Mouse (Mus musculus): ENCODE data around the gene Pcgf3. TPM values are rescaled to one million over a fixed set of nuclear protein-coding genes. Genes with fewer than 3 reads are reported as not detected.

Gene Pcgf3
- 10 to 100 TPM; 25.6 to 41.8 TPM for total RNA-seq (2021)
- long read RNA-seq, experiment 1, full-length matches to known transcripts: 5 of 9 reads
- long read RNA-seq, experiment 1, partial matches to known transcripts: 3 of 9 reads
- long read RNA-seq, experiment 1, other reads (novel, unspliced or antisense): 1 of 9 reads
- long read RNA-seq, experiment 2, full-length matches to known transcripts: 6 of 15 reads
- long read RNA-seq, experiment 2, partial matches to known transcripts: 5 of 15 reads
- long read RNA-seq, experiment 2, other reads (novel, unspliced or antisense): 4 of 15 reads

DNA sequence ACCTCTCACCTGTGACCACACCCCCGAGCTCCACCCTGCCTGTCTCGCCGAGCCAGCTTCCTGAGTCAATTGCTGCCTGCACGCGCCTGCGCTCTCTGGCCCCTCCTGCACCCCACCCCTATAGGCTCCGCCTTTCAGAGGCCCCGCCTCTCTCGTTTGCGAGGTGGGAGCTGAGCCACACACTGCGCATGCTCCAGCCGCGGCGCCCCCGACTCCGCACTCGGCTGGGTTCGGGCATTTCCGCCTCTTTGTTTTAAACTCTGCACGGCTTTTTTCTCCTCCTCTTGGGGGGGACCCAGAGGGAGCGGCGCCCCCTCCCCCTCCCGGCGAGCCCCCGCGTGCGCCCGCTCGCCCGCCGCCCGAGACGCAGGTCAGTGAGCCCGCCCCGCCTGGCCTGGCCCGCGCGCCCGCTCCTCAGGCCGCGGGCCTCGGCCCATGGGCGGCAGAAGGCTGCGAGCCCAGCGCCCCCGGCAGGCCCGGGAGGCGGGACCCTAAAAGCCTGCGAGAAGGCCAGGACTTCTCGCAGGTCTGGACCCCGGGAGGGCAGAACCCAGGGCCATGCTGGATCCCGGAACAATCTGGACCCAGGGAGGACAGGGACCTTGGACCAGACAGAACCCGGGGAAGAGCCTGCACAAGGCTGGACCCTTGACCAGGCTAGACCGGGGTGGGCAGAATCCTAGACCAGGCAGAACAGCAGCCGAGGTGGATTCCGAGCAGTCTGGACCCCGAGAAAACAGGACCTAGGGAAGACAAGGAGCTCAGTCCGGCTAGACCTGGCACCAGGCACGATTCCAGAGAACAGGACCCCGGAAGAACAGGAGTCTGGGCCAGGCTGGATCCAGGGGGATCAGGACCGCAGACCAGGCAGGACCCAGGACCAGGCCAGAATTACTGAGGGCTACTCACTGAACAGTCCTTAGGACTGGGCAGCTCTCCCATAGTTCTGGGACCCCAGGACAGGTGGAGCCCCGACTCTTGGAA, at the start of gene Pcgf3:
Pcgf3 (plus strand) TSS at position 151 of the 984 bp plus-strand sequence.
- DNase-seq (ENCODE audit: low spot score in 2 of 2): peak; percentile 95 to 97

- DNase-seq (ENCODE audit: low spot score in 2 of 2): no peak
Observed at GRCm38 (mm10) chr5:108414711-108415110, 46.3 kb upstream of the Pcgf3 start.

DNA sequence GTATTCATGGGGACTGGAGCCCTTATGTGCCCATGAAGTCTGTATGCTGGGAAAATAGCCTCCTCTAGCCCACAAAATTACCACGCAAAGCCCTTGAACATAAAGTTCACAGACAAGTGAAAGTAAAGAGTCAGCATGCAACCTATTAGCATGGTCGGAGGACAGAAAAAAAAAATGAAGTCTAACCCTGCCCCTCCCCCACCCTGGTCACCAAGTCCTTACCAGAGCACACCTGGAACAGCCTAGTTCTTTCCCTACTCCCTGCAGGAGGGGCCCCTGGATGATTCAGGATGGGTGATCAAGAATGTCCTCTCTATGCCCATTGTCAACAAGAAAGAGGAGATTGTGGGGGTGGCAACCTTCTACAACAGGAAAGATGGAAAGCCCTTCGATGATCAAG, 38.3 kb upstream of the Pcgf3 start:
- no peak for DNase-seq (ENCODE audit: low spot score in 2 of 2)

- no peak for DNase-seq (ENCODE audit: low spot score in 2 of 2)
Observed at GRCm38 (mm10) chr5:108423427-108423826, 37.6 kb upstream of the Pcgf3 start.

GRCm38 (mm10) chr5:108427186-108427585, 33.8 kb upstream of the Pcgf3 start:
- peak; percentile 34 to 41 for DNase-seq (ENCODE audit: low spot score in 2 of 2)

DNA sequence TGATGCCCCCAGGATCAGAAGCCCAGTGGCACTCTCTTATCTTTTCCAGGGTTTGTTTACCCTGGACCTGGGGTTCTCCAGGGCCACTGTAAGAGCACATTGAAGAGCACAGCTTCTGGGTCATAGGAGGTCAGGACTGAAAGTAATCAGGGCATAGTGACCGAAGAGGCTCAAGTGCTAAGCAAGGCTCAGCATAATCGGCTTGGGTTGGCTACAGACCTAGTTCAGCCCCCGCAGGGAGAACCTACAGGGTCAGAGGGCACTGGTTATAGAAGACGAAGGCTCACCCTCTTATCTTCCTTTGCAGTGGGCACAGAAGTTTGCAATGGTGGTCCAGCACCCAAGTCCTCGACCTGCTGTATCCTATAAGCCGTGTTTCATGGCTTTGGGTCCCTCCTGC, 29.8 kb upstream of the Pcgf3 start:
- no peak for DNase-seq (ENCODE audit: low spot score in 2 of 2)

GRCm38 (mm10) chr5:108433804-108434587, 27.0 kb upstream of the Pcgf3 start, which contains the start of gene Atp5k:
Gene Atp5k (minus strand): TSS chr5:108434448.
- peak; percentile 92 for DNase-seq (ENCODE audit: low spot score in 2 of 2)

DNA sequence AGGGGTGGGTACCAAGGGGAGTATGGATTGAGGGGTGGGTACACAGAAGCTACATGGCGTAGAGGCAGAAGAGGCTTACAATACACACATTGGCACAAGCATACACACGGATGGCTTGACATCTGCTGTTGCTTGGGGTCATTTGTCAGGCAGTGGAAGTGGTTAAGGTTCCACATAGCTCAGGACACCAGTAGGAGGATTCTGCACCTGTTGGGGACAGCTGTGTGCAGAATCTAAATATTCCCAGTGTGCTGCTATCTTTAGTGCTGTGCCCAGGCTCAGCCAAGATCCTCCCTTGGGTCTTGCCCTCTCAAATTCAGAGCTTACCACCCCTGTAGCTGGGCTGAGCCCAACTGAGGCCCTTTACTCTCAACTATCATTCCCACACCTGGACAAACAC, 24.9 kb upstream of the Pcgf3 start:
- DNase-seq (ENCODE audit: low spot score in 2 of 2): no peak

DNA sequence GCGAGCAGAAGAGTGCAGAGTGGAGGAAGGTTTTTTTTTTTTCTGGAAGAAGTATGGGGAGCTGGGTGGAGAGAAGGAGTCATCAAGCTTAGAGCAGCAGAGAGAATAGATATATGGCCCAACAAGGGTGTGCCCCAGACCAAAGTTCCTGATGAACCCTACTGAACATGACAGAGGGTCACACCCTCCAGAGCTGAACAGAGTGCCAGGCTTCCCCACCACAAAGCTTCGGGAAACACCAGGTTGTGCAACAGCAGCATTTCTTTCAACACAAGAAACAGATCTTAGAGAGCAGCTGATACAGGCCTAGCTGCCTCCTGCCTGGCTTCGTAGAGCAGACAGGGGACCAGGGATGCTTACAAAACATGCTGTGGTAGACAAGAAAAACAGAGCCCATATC, 14.1 kb upstream of the Pcgf3 start:
- no peak for DNase-seq (ENCODE audit: low spot score in 2 of 2)

DNA sequence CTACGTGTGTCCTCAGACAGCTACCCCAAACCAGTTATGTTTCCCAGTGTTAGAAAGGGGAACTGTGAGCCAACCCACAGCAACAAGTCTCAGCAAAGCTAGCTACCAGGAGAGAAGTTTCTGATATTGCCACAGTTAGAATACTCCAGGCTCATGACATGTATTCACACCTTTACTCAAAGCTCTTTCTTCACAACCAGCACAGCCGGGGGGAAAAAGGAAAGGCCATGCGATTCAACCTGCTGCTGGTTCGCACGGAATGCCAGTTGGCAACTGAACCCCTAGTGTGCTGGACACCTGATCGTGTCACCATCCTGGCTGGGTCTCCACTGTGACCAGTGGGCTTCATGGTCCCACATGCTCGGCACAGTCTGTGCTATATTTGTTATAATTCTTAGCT, 13.2 kb upstream of the Pcgf3 start:
- DNase-seq (ENCODE audit: low spot score in 2 of 2): no peak

DNA sequence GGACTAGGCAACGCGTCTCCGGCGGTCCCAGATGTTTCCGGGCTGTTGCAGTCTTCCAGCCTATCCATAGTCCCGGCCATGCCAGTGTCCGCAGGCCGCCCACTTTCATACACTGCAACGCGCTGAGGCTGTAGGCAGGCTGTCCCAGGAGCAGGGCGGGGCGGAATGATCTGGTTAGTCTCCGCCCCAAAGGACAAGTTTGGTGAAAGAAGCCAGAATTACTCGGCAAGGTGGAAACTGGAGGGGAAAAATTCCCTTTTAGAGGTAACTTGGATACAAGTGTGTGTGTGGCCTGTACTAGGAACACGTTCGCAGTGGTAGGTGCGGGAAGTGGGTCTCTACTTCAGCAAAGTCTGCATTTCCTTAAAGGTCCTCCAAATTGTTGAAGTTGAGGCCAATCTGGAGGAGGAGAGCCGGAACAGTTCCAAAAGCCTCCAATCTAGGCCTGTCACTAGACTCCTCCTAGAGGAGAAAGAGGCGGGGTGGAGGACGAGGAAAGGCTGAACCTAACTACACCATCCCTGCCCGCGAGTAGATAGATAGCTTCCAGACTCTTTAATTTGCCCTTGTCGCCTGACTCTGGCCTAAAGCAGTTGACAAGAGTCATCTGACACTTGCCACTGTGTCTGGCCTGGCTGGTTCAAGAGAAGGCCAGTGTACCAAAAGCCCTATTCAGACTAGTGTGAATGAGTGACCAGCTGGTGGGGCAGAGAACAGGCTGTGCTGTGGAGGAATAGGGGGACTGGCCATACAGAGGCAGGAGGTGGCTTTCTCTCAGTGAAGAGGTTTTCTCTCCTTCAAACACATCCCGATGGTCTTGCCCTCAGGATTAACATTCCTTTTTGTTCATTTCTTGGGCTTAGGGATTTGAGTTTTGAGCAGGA, 12.0 kb upstream of the Pcgf3 start, which contains the start of gene Mfsd7a:
Mfsd7a (minus strand) TSS at position 107 of the 884 bp plus-strand sequence.
- peak; percentile 63 to 67 for DNase-seq (ENCODE audit: low spot score in 2 of 2)

DNA sequence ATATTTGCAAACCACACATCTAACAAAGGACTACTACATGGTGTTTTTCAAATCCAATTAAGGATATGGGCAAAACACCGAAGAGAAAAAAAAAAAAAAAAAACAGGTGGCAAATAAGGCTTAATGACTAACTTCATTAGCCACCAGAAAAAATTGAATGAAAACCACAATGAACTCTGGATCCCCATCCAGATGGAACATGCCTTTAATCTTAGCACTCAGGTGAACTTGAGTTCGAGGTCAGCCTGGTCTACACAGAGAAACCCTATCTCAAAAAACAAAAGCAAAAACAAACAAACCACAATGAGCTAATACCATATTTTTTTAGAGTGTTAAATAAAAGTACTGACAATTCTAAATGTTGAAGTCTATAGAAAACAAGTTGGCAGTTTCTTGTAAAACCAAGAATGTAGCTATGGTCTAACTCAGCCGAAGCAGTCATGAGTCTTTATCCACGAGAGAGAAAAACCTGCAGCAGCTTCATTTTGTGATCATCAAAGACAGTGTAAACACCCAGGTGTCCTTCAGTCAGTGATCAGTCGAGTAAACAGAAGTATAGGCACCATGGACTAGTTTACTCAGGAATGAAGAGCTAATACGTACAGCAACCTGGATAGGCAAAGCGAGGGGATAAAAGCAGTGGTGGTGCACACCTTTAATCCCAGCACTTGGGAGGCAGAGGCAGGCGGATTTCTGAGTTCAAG, 10.0 kb upstream of the Pcgf3 start:
- DNase-seq (ENCODE audit: low spot score in 2 of 2): no peak

DNA sequence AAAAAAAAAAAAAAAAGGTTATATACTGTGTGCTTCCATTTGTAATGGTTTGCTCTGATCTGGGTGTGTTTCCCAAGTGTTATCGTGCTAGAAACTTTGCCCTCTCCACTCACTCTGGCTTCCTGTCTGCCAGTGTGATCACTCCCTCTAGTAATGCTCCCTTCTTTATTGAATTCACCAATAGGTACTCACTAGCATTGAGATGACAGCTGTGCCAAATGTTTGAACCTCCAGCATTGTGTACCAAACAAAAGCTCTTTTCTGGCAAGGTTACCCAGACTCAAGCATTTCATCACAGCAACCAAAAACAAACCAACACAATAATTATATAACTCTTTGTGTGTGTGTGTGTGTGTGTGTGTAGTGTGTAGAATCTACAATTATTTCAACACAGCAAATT, 9.4 kb upstream of the Pcgf3 start:
- no peak for DNase-seq (ENCODE audit: low spot score in 2 of 2)

DNA sequence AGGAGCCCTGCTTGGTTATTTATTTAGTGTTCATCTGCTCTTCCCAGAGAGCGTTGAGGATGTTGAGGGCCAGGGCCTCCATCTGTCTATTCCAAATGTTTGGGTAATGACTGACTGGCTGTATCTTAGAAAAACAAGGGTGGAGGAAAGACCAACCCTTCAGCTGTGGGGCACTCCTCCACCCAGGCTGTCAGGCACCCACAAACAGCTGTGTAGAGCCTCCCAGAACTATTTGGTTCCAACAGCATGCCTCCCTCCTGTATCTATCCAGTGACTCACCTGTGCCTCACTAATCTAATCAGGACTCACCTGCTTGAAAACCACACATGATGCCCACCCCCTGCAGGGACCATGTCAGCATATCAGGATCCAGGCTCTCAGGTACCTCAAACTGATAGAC, 8.6 kb upstream of the Pcgf3 start:
- no peak for DNase-seq (ENCODE audit: low spot score in 2 of 2)

DNA sequence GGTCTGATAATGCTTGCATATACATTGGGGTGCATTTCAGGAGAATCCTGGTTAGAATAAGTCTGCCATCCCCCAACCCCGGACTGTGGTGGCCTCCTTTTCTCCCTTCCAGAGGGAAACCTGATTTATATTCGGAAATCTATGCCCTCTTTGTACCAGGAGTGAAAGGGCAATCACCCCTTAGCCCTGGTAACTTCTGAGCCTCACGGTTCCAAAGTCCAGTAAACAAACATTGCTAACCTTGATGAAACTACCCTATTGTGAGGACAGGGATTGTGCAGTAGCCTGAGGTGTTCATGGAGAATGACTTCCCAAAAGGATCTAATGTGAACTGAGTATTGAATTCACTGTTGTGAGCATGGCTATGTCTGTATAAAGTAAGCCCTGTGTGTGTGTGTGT, 6.9 kb upstream of the Pcgf3 start:
- DNase-seq (ENCODE audit: low spot score in 2 of 2): no peak

- DNase-seq (ENCODE audit: low spot score in 2 of 2): no peak
Observed at GRCm38 (mm10) chr5:108458706-108459105, 2.3 kb upstream of the Pcgf3 start.

- no peak for DNase-seq (ENCODE audit: low spot score in 2 of 2)
Observed at GRCm38 (mm10) chr5:108460461-108460860, 571 bp upstream of the Pcgf3 start.

DNA sequence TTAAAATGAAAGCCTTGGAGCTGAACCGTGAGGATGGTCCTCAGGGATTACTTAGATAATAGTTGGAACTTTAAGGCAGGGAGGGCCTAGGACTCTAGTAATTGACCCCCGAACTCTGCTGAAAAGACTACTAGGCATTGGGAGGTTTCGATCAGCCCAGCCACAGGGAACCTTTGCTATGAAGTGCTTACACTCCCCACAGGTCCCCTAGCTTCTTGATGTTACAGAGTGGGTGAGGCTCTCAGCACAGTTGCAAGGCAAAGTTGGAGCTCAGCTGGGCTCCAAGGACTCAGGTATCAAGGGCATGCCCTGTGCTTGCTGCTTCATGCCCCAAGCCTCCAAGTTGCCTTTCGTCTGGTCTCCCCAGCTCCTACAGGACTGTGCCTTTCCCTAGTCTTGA, 1.4 kb downstream of the Pcgf3 start:
- no peak for DNase-seq (ENCODE audit: low spot score in 2 of 2)

DNA sequence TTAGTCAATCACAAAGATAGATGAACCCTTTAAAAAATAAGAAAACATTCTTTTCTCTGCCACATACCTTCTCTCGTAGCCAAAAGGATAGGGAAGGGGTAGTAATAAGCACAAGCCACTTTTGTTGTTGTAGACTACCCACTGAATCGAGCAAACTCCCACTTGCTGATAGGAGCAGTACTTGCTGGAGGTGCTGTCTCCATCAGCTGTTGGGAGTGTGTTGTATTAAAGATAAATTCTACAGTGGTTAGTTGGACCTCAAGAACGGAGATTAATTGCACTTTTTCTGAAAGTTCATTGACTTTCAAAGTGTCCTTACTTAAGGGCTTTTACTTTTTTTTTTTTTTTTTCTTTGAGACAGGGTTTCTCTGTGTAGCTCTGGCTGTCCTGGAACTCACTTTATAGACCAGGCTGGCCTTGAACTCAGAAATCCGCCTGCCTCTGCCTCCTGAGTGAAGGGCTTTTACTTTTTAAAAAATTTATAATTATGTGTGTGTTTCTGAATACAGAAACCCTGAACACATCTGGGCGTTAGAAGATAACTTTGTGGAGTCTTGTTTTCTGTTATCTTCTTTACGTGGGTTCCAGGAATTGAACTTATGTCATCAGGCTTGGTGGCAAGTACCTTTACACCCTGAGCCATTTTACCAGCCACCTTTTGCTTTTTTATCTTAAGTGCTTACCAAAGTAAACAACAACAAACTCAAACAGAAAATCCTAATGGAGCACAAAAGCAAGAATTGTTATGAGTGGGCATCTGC, 4.3 kb downstream of the Pcgf3 start:
- DNase-seq (ENCODE audit: low spot score in 2 of 2): no peak
